Mouse (Mus musculus): ENCODE measurements around the gene Exoc2. TPM values are rescaled to one million over a fixed set of nuclear protein-coding genes. Genes with fewer than 3 reads are reported as not detected.

Exoc2 gene
- polyA plus RNA-seq, 2 experiments, result 7.0 to 13.8 TPM

GRCm38 (mm10) chr13:30911931-30912625, 61.8 kb downstream of the Exoc2 start:
- Histone ChIP-seq H3K4me1 (replicated peaks; ENCODE audit: control insufficient read depth in 2 of 2, insufficient read depth in 2 of 2, low read length in 1 of 2) (no peaks in the 10 kb centered on the region), H3K4me2 (ENCODE audit: low read depth) (no peak overlapping the region), H3K4me3 (ENCODE audit: insufficient read depth in 1 of 2, low read depth in 2 of 2, low read length in 2 of 2) (no peak overlapping the region), H3K9me3 (ENCODE audit: control insufficient read depth, low read length) (no peaks in the 10 kb centered on the region), H3K27ac (no peak overlapping the region), H3K36me3 (replicated peaks; ENCODE audit: control insufficient read depth, insufficient read depth, low read depth) (no peaks in the 10 kb centered on the region), H3K9ac (replicated peaks) (no peak overlapping the region), H3K27me3 (ENCODE audit: control insufficient read depth, insufficient read depth, low read length) (no peaks in the 10 kb centered on the region)
- WGBS (ENCODE audit: insufficient replicate concordance), result 71% methylated on average over 5 of the region's 5 CpGs
- TF ChIP-seq CTCF (IDR thresholded peaks at IDR 0.05; ENCODE audit: low read depth) (no peak), EP300 (IDR thresholded peaks at IDR 0.05; ENCODE audit: low read depth) (no peak)
- ATAC-seq (ENCODE audit: insufficient read depth), result no peak
- no peak for DNase-seq (ENCODE audit: low read depth in 3 of 3, low spot score in 3 of 3)

- Histone ChIP-seq H3K4me1 (replicated peaks; ENCODE audit: control insufficient read depth in 2 of 2, insufficient read depth in 2 of 2, low read length in 1 of 2) (no peaks in the 10 kb centered on the region), H3K27me3 (ENCODE audit: control insufficient read depth, insufficient read depth, low read length) (no peaks in the 10 kb centered on the region), H3K9me3 (ENCODE audit: control insufficient read depth, low read length) (no peaks in the 10 kb centered on the region), H3K27ac (no peak overlapping the region), H3K9ac (replicated peaks) (no peak overlapping the region), H3K36me3 (replicated peaks; ENCODE audit: control insufficient read depth, insufficient read depth, low read depth) (no peaks in the 10 kb centered on the region), H3K4me3 (ENCODE audit: insufficient read depth in 1 of 2, low read depth in 2 of 2, low read length in 2 of 2) (no peak overlapping the region), H3K4me2 (ENCODE audit: low read depth) (no peak overlapping the region)
- ATAC-seq (ENCODE audit: insufficient read depth) (no peak), DNase-seq (ENCODE audit: low read depth in 3 of 3, low spot score in 3 of 3) (no peak)
- 75% methylated on average over 5 of the region's 5 CpGs for WGBS (ENCODE audit: insufficient replicate concordance)
- no peak for TF ChIP-seq CTCF (IDR thresholded peaks at IDR 0.05; ENCODE audit: low read depth)
- TF ChIP-seq EP300 (IDR thresholded peaks at IDR 0.05; ENCODE audit: low read depth), result no peak
These were observed 63.0 kb downstream of the Exoc2 start for GRCm38 (mm10) chr13:30910889-30911288.

- H3K27ac ChIP-seq, result no peak overlapping the region
- no peak overlapping the region for H3K4me3 ChIP-seq (ENCODE audit: insufficient read depth in 1 of 2, low read depth in 2 of 2, low read length in 2 of 2)
- ATAC-seq (ENCODE audit: insufficient read depth) (no peak), DNase-seq (ENCODE audit: low read depth in 3 of 3, low spot score in 3 of 3) (no peak)
- H3K36me3 ChIP-seq (replicated peaks; ENCODE audit: control insufficient read depth, insufficient read depth, low read depth), result peaks cover 4% of the 10 kb centered on the region
- no peaks in the 10 kb centered on the region for H3K4me1 ChIP-seq (replicated peaks; ENCODE audit: control insufficient read depth in 2 of 2, insufficient read depth in 2 of 2, low read length in 1 of 2)
- no peak for TF ChIP-seq CTCF (IDR thresholded peaks at IDR 0.05; ENCODE audit: low read depth)
- TF ChIP-seq EP300 (IDR thresholded peaks at IDR 0.05; ENCODE audit: low read depth), result no peak
- no peaks in the 10 kb centered on the region for H3K9me3 ChIP-seq (ENCODE audit: control insufficient read depth, low read length)
- no peak overlapping the region for H3K9ac ChIP-seq (replicated peaks)
- no peak overlapping the region for H3K4me2 ChIP-seq (ENCODE audit: low read depth)
- whole genome bisulfite sequencing (ENCODE audit: insufficient replicate concordance), result 62% methylated on average over 2 of the region's 2 CpGs
- no peaks in the 10 kb centered on the region for H3K27me3 ChIP-seq (ENCODE audit: control insufficient read depth, insufficient read depth, low read length)
These were observed 71.6 kb downstream of the Exoc2 start for GRCm38 (mm10) chr13:30902286-30902685.

GRCm38 (mm10) chr13:30901387-30902041, 72.4 kb downstream of the Exoc2 start:
- no peak overlapping the region for H3K9ac ChIP-seq (replicated peaks)
- no peak overlapping the region for H3K4me2 ChIP-seq (ENCODE audit: low read depth)
- H3K27me3 ChIP-seq (ENCODE audit: control insufficient read depth, insufficient read depth, low read length), result no peaks in the 10 kb centered on the region
- ATAC-seq (ENCODE audit: insufficient read depth) (no peak), DNase-seq (ENCODE audit: low read depth in 3 of 3, low spot score in 3 of 3) (peak in 1 of 3 experiments; percentile 4)
- no peak overlapping the region for H3K27ac ChIP-seq
- TF ChIP-seq CTCF (IDR thresholded peaks at IDR 0.05; ENCODE audit: low read depth) (peak; percentile 40; the same call in 1 of the 2 replicates), EP300 (IDR thresholded peaks at IDR 0.05; ENCODE audit: low read depth) (no peak)
- H3K9me3 ChIP-seq (ENCODE audit: control insufficient read depth, low read length), result no peaks in the 10 kb centered on the region
- H3K4me3 ChIP-seq (ENCODE audit: insufficient read depth in 1 of 2, low read depth in 2 of 2, low read length in 2 of 2), result no peak overlapping the region
- no peaks in the 10 kb centered on the region for H3K4me1 ChIP-seq (replicated peaks; ENCODE audit: control insufficient read depth in 2 of 2, insufficient read depth in 2 of 2, low read length in 1 of 2)
- WGBS (ENCODE audit: insufficient replicate concordance), result 70% methylated on average over 7 of the region's 7 CpGs
- peaks cover 4% of the 10 kb centered on the region for H3K36me3 ChIP-seq (replicated peaks; ENCODE audit: control insufficient read depth, insufficient read depth, low read depth)

GRCm38 (mm10) chr13:30894015-30894634, 79.8 kb downstream of the Exoc2 start:
- no peak for TF ChIP-seq CTCF (IDR thresholded peaks at IDR 0.05; ENCODE audit: low read depth)
- no peak for TF ChIP-seq EP300 (IDR thresholded peaks at IDR 0.05; ENCODE audit: low read depth)
- WGBS (ENCODE audit: insufficient replicate concordance), result 74% methylated on average over 6 of the region's 6 CpGs
- Histone ChIP-seq H3K27me3 (ENCODE audit: control insufficient read depth, insufficient read depth, low read length) (no peaks in the 10 kb centered on the region), H3K36me3 (replicated peaks; ENCODE audit: control insufficient read depth, insufficient read depth, low read depth) (no peaks in the 10 kb centered on the region), H3K27ac (no peak overlapping the region), H3K4me2 (ENCODE audit: low read depth) (no peak overlapping the region), H3K9ac (replicated peaks) (no peak overlapping the region), H3K4me3 (ENCODE audit: insufficient read depth in 1 of 2, low read depth in 2 of 2, low read length in 2 of 2) (no peak overlapping the region), H3K4me1 (replicated peaks; ENCODE audit: control insufficient read depth in 2 of 2, insufficient read depth in 2 of 2, low read length in 1 of 2) (no peaks in the 10 kb centered on the region), H3K9me3 (ENCODE audit: control insufficient read depth, low read length) (no peaks in the 10 kb centered on the region)
- ATAC-seq (ENCODE audit: insufficient read depth) (no peak), DNase-seq (ENCODE audit: low read depth in 3 of 3, low spot score in 3 of 3) (no peak)
